ENCODE assay signal across 8 mouse cellular contexts in the genomic region with DNA sequence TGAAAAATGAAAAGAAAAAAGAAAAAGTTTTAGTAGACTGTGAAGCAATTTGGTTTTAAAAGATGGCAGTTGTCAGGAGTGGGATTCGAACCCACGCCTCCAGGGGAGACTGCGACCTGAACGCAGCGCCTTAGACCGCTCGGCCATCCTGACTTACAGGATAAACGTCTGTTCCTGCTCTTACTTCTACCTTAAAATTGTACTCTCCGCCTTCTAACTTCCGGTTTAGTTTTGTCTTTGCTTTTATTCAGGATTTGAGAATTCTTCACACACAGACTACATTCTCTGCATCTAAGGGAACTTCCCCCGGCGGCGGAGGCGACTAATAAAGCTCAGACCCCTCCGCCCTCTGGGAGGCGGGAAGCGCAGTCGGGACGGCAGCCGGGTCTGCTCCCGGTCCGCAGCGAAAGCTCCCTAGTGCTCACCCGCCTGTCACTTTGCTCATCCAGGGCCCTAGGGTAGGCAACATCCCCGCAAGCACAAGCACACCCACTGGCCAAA. TPM values are rescaled to one million over a fixed set of nuclear protein-coding genes. Genes with fewer than 3 reads are reported as not detected.
A peak's percentile ranks its signal among the peaks of the same experiment; 100 is the strongest.
DNase-seq lines count a peak whose midpoint lies in the region; ATAC-seq and TF ChIP-seq lines count a peak whose summit lies in the region.

No protein-coding gene starts in this region.

- peak; percentile 89 for ATAC-seq in intestine, embryonic 16.5 days
- ATAC-seq in limb, embryonic 13.5 days (ENCODE audit: low FRiP score, low read depth): peak; percentile 87
- peak; percentile 87 for ATAC-seq in midbrain, embryonic 14.5 days (ENCODE audit: low FRiP score, low TSS enrichment)

- peak overlapping the region; percentile 52 for H3K4me2 ChIP-seq in intestine, embryonic 16.5 days (ENCODE audit: low read depth, low read length)
- peak overlapping the region; percentile 62 for H3K4me2 ChIP-seq in limb, embryonic 13.5 days (replicated peaks)
- H3K4me2 ChIP-seq in midbrain, embryonic 14.5 days (ENCODE audit: low read length): peak overlapping the region; percentile 52

- no peaks in the 10 kb centered on the region for H3K36me3 ChIP-seq in embryonic facial prominence, embryonic 10.5 days (replicated peaks)
- no peaks in the 10 kb centered on the region for H3K36me3 ChIP-seq in intestine, embryonic 16.5 days (ENCODE audit: control insufficient read depth, insufficient read depth, low read length)
- no peaks in the 10 kb centered on the region for H3K36me3 ChIP-seq in limb, embryonic 13.5 days
- no peaks in the 10 kb centered on the region for H3K36me3 ChIP-seq in midbrain, embryonic 14.5 days (ENCODE audit: control insufficient read depth, insufficient read depth, low read length)
- no peaks in the 10 kb centered on the region for H3K36me3 ChIP-seq in spleen, adult 2 months (ENCODE audit: control insufficient read depth, insufficient read depth, low read length)

- TF ChIP-seq CTCF in spleen, adult 2 months (IDR thresholded peaks at IDR 0.05; ENCODE audit: extremely low read depth, insufficient read depth, insufficient read length, insufficient replicate concordance): no peak

- peak; percentile 74 for DNase-seq in layer of hippocampus, adult 11-12 months (ENCODE audit: low spot score)
- DNase-seq in layer of hippocampus, adult 9-10 months (ENCODE audit: low spot score): no peak
- DNase-seq in embryonic facial prominence, embryonic 10.5 days (ENCODE audit: low spot score): peak; percentile 82
- DNase-seq in gastrocnemius, postnatal 4 days (ENCODE audit: low spot score in 2 of 2): peak; percentile 46 to 70
- peak; percentile 90 for DNase-seq in midbrain, embryonic 14.5 days
- peak; percentile 60 to 71 for DNase-seq in spleen, adult 2 months (ENCODE audit: low read depth in 1 of 2, low spot score in 2 of 2)

- WGBS in embryonic facial prominence, embryonic 10.5 days: under 1% methylated on average over 25 of the region's 25 CpGs
- under 1% methylated on average over 25 of the region's 25 CpGs for WGBS in intestine, embryonic 16.5 days
- under 1% methylated on average over 25 of the region's 25 CpGs for WGBS in limb, embryonic 13.5 days
- WGBS in midbrain, embryonic 14.5 days: under 1% methylated on average over 25 of the region's 25 CpGs
- WGBS in spleen, adult 2 months: under 1% methylated on average over 25 of the region's 25 CpGs

- H3K4me3 ChIP-seq in embryonic facial prominence, embryonic 10.5 days: peak overlapping the region; percentile 77
- H3K4me3 ChIP-seq in intestine, embryonic 16.5 days (ENCODE audit: low read length): peak overlapping the region; percentile 75
- H3K4me3 ChIP-seq in limb, embryonic 13.5 days: peak overlapping the region; percentile 68
- peak overlapping the region; percentile 63 for H3K4me3 ChIP-seq in midbrain, embryonic 14.5 days (replicated peaks; ENCODE audit: low read depth, low read length)
- H3K4me3 ChIP-seq in spleen, adult 2 months (ENCODE audit: extremely low read depth, insufficient read depth, insufficient read length): peak overlapping the region; percentile 94

- H3K27me3 ChIP-seq in embryonic facial prominence, embryonic 10.5 days (replicated peaks; ENCODE audit: low read depth, poor library complexity, severe bottlenecking): peaks cover 9% of the 10 kb centered on the region; the same call in 1 of the 2 replicates
- no peaks in the 10 kb centered on the region for H3K27me3 ChIP-seq in intestine, embryonic 16.5 days (replicated peaks; ENCODE audit: control insufficient read depth, insufficient read depth, low read length)
- H3K27me3 ChIP-seq in limb, embryonic 13.5 days: no peaks in the 10 kb centered on the region; the same call in 1 of the 2 replicates
- no peaks in the 10 kb centered on the region for H3K27me3 ChIP-seq in midbrain, embryonic 14.5 days (ENCODE audit: control insufficient read depth, insufficient read depth, low read length)
- H3K27me3 ChIP-seq in spleen, adult 2 months (ENCODE audit: control insufficient read depth, insufficient read depth, low read length): no peaks in the 10 kb centered on the region

- peak overlapping the region; percentile 78 for H3K9ac ChIP-seq in intestine, embryonic 16.5 days (ENCODE audit: low read depth, low read length)
- H3K9ac ChIP-seq in limb, embryonic 13.5 days: peak overlapping the region; percentile 78
- peak overlapping the region; percentile 61 for H3K9ac ChIP-seq in midbrain, embryonic 14.5 days (replicated peaks; ENCODE audit: low read length)

- peak overlapping the region; percentile 85 for H3K27ac ChIP-seq in embryonic facial prominence, embryonic 10.5 days (replicated peaks)
- H3K27ac ChIP-seq in intestine, embryonic 16.5 days (ENCODE audit: low read length): peak overlapping the region; percentile 95
- H3K27ac ChIP-seq in limb, embryonic 13.5 days: peak overlapping the region; percentile 89
- H3K27ac ChIP-seq in midbrain, embryonic 14.5 days (replicated peaks; ENCODE audit: low read depth, low read length): peak overlapping the region; percentile 33; the same call in 1 of the 2 replicates
- H3K27ac ChIP-seq in spleen, adult 2 months (ENCODE audit: insufficient read depth, low read length): peak overlapping the region; percentile 56

- H3K4me1 ChIP-seq in embryonic facial prominence, embryonic 10.5 days: peaks cover 6% of the 10 kb centered on the region
- H3K4me1 ChIP-seq in intestine, embryonic 16.5 days (ENCODE audit: control insufficient read depth, insufficient read depth, low read length): no peaks in the 10 kb centered on the region
- H3K4me1 ChIP-seq in limb, embryonic 13.5 days: no peaks in the 10 kb centered on the region
- H3K4me1 ChIP-seq in midbrain, embryonic 14.5 days (ENCODE audit: control insufficient read depth, insufficient read depth, low read length): 0 out of 2 replicates have a peak, but pooled peaks cover 5% of the 10 kb centered on the region
- H3K4me1 ChIP-seq in spleen, adult 2 months (ENCODE audit: control insufficient read depth, insufficient read depth, insufficient read length): peaks cover 7% of the 10 kb centered on the region

- H3K9me3 ChIP-seq in embryonic facial prominence, embryonic 10.5 days: no peaks in the 10 kb centered on the region
- no peaks in the 10 kb centered on the region for H3K9me3 ChIP-seq in intestine, embryonic 16.5 days (ENCODE audit: control insufficient read depth, low read length)
- no peaks in the 10 kb centered on the region for H3K9me3 ChIP-seq in limb, embryonic 13.5 days
- no peaks in the 10 kb centered on the region for H3K9me3 ChIP-seq in midbrain, embryonic 14.5 days (ENCODE audit: control insufficient read depth, low read length)

- TF ChIP-seq POLR2A in spleen, adult 2 months (IDR thresholded peaks at IDR 0.05; ENCODE audit: low read depth, low read length): no peak

RNA-seq across cellular contexts. Expression of a gene that starts 12.3 kb away (rescaled TPM):
- 0.12 and 0.16 TPM in 2 replicates for polyA plus RNA-seq in embryonic facial prominence, embryonic 10.5 days (2016; fragmentation: Nextera tagmentation; extraction: Ambion mirVana)
- total RNA-seq in gastrocnemius, postnatal 4 days (2021): not detected
- polyA plus RNA-seq in intestine, embryonic 16.5 days (2015; fragmentation: Nextera tagmentation; extraction: Ambion mirVana): 0.07 and 0.11 TPM in 2 replicates
- polyA plus RNA-seq in limb, embryonic 13.5 days (2015; fragmentation: Nextera tagmentation; extraction: Ambion mirVana): 0.19 and 0.45 TPM in 2 replicates
- 0.09 TPM in 1 of 2 replicates, not detected in the other for polyA plus RNA-seq in midbrain, embryonic 14.5 days (2014; fragmentation: Nextera tagmentation; extraction: Ambion mirVana)
- polyA plus RNA-seq in spleen, adult 2 months (2012; rRNA removed): 0.19 and 0.56 TPM in 2 replicates

RNA-seq across cellular contexts. Expression of a gene that starts 29.7 kb away (rescaled TPM):
- polyA plus RNA-seq in embryonic facial prominence, embryonic 10.5 days (2016; fragmentation: Nextera tagmentation; extraction: Ambion mirVana): 15.0 and 15.6 TPM in 2 replicates
- total RNA-seq in gastrocnemius, postnatal 4 days (2021): 1 to 10 TPM; 6.2 to 6.6 TPM
- 10.2 and 11.2 TPM in 2 replicates for polyA plus RNA-seq in intestine, embryonic 16.5 days (2015; fragmentation: Nextera tagmentation; extraction: Ambion mirVana)
- 13.4 and 14.8 TPM in 2 replicates for polyA plus RNA-seq in limb, embryonic 13.5 days (2015; fragmentation: Nextera tagmentation; extraction: Ambion mirVana)
- polyA plus RNA-seq in midbrain, embryonic 14.5 days (2014; fragmentation: Nextera tagmentation; extraction: Ambion mirVana): 9.3 and 9.9 TPM in 2 replicates
- 1.8 TPM in 2 replicates for polyA plus RNA-seq in spleen, adult 2 months (2012; rRNA removed)

RNA-seq across cellular contexts. Expression of a gene that starts 35.2 kb away (rescaled TPM):
- polyA plus RNA-seq in embryonic facial prominence, embryonic 10.5 days (2016; fragmentation: Nextera tagmentation; extraction: Ambion mirVana): 0.99 and 1.2 TPM in 2 replicates
- total RNA-seq in gastrocnemius, postnatal 4 days (2021): under 1 TPM in 1 of 2 experiments, not detected in 1; 0.23 TPM
- 0.12 TPM in 2 replicates for polyA plus RNA-seq in intestine, embryonic 16.5 days (2015; fragmentation: Nextera tagmentation; extraction: Ambion mirVana)
- polyA plus RNA-seq in limb, embryonic 13.5 days (2015; fragmentation: Nextera tagmentation; extraction: Ambion mirVana): 1.4 and 1.5 TPM in 2 replicates
- not detected in 2 replicates for polyA plus RNA-seq in midbrain, embryonic 14.5 days (2014; fragmentation: Nextera tagmentation; extraction: Ambion mirVana)
- polyA plus RNA-seq in spleen, adult 2 months (2012; rRNA removed): 0.04 TPM in 1 of 2 replicates, not detected in the other

Comparison
In these comparisons a context has a peak if more than half of its experiments do, and no peak if none do; other contexts are left out.
1. H3K27ac ChIP-seq: peak in every context shown above with its lines; median percentile 95 in intestine, embryonic 16.5 days; 89 in limb, embryonic 13.5 days; 85 in embryonic facial prominence, embryonic 10.5 days; 56 in spleen, adult 2 months; 33 in midbrain, embryonic 14.5 days.